Mouse (Mus musculus): Measurements from ENCODE around the gene Ypel2. TPM values are rescaled to one million over a fixed set of nuclear protein-coding genes. Genes with fewer than 3 reads are reported as not detected.

Ypel2 gene
- polyA plus RNA-seq, 1 experiment from 2014 or later = 1.2 TPM

DNA sequence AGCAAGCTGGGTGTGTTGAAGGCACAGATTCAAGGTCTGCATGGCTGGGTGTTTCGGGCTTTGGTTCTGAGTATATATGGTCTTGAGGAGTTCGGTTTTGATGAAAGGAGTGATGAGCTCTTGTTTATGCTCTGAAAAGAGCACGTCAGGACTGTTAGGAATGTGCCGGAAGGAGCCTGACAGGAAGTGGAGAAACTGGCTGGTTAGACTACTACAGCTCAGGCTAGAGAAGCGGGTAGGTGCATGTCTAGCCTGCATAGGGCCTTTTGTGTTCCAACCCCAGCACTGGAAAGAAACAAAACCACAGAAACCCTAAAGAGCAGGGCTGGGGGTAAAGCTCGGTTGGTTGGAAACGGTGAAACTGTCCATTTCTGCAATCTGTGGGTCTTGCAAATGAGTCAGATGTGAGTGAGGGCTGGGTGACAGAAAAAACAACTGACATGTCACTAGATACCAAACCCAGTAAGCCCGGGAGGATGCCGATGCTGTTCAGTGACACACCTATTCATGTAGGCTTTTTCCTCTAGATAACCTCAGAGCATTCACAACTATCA is 68.3 kb downstream of the Ypel2 start:
- Histone ChIP-seq H3K4me2 (no peak overlapping the region), H3K36me3 (no peaks in the 10 kb centered on the region), H3K9ac (no peak overlapping the region), H3K4me1 (replicated peaks) (peaks cover 6% of the 10 kb centered on the region; the same call in 1 of the 2 replicates), H3K27ac (no peak overlapping the region), H3K9me3 (replicated peaks) (no peaks in the 10 kb centered on the region), H3K27me3 (no peaks in the 10 kb centered on the region), H3K4me3 (replicated peaks) (no peak overlapping the region)
- no peak for DNase-seq
- 39% methylated on average over 9 of the region's 9 CpGs for WGBS (ENCODE audit: insufficient replicate concordance)
- no peak for ATAC-seq (ENCODE audit: low read depth)

- no peak overlapping the region for H3K9ac ChIP-seq
- H3K9me3 ChIP-seq (replicated peaks) = no peaks in the 10 kb centered on the region
- no peaks in the 10 kb centered on the region for H3K27me3 ChIP-seq
- H3K36me3 ChIP-seq = no peaks in the 10 kb centered on the region
- H3K4me2 ChIP-seq = no peak overlapping the region
- DNase-seq (no peak), ATAC-seq (ENCODE audit: low read depth) (no peak)
- WGBS (ENCODE audit: insufficient replicate concordance) = 52% methylated on average over 3 of the region's 3 CpGs
- no peak overlapping the region for H3K27ac ChIP-seq
- H3K4me1 ChIP-seq (replicated peaks) = peaks cover 9% of the 10 kb centered on the region; the same call in 1 of the 2 replicates
- no peak overlapping the region for H3K4me3 ChIP-seq (replicated peaks)
Observed at GRCm38 (mm10) chr11:86924629-86925028, 68.9 kb downstream of the Ypel2 start.

DNA sequence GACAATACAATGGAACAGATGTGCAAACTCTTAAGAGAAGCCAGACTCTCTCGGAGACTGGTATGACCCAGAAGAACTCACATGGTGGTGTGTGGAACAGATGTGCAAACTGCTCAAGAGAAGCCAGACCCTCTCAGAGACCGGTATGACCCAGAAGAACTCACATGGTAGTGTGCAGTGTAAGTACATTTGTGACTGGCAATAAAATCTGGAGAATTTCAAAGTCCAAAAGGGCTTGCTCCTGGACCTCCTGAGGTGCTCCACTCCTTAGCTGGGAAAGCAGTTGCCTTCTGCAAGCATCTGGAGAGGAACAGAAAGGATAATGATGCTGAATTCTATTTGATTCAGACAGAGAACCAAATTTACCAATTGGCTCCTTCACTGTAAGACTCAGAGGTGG is 69.9 kb downstream of the Ypel2 start:
- ATAC-seq (ENCODE audit: low read depth) (no peak), DNase-seq (no peak)
- Histone ChIP-seq H3K4me3 (replicated peaks) (no peak overlapping the region), H3K4me1 (replicated peaks) (peaks cover 9% of the 10 kb centered on the region; the same call in 1 of the 2 replicates), H3K9me3 (replicated peaks) (no peaks in the 10 kb centered on the region), H3K27me3 (no peaks in the 10 kb centered on the region), H3K36me3 (no peaks in the 10 kb centered on the region), H3K27ac (no peak overlapping the region), H3K4me2 (no peak overlapping the region), H3K9ac (no peak overlapping the region)
- 42% methylated on average over 2 of the region's 2 CpGs for WGBS (ENCODE audit: insufficient replicate concordance)

- H3K9ac ChIP-seq = no peak overlapping the region
- H3K4me1 ChIP-seq (replicated peaks) = peaks cover 15% of the 10 kb centered on the region
- no peaks in the 10 kb centered on the region for H3K27me3 ChIP-seq
- H3K9me3 ChIP-seq (replicated peaks) = no peaks in the 10 kb centered on the region
- H3K27ac ChIP-seq = no peak overlapping the region
- no peak overlapping the region for H3K4me2 ChIP-seq
- WGBS (ENCODE audit: insufficient replicate concordance) = 66% methylated on average over 2 of the region's 2 CpGs
- H3K36me3 ChIP-seq = no peaks in the 10 kb centered on the region
- DNase-seq (no peak), ATAC-seq (ENCODE audit: low read depth) (no peak)
- H3K4me3 ChIP-seq (replicated peaks) = no peak overlapping the region
Observed at GRCm38 (mm10) chr11:86922029-86922428, 71.5 kb downstream of the Ypel2 start.

GRCm38 (mm10) chr11:86921335-86921734 is 72.2 kb downstream of the Ypel2 start:
- 63% methylated on average over 6 of the region's 6 CpGs for WGBS (ENCODE audit: insufficient replicate concordance)
- no peak for ATAC-seq (ENCODE audit: low read depth)

GRCm38 (mm10) chr11:86920111-86921080 is 73.1 kb downstream of the Ypel2 start:
- H3K27ac ChIP-seq = no peak overlapping the region
- no peaks in the 10 kb centered on the region for H3K36me3 ChIP-seq
- ATAC-seq (ENCODE audit: low read depth) (peak; percentile 35; the same call in 1 of the 2 replicates), DNase-seq (peak; percentile 17)
- 57% methylated on average over 20 of the region's 20 CpGs for WGBS (ENCODE audit: insufficient replicate concordance)
- no peaks in the 10 kb centered on the region for H3K27me3 ChIP-seq
- H3K4me3 ChIP-seq (replicated peaks) = no peak overlapping the region
- H3K9me3 ChIP-seq (replicated peaks) = no peaks in the 10 kb centered on the region
- no peak overlapping the region for H3K9ac ChIP-seq
- peaks cover 22% of the 10 kb centered on the region for H3K4me1 ChIP-seq (replicated peaks)
- H3K4me2 ChIP-seq = no peak overlapping the region

More at GRCm38 (mm10) chr11:86921335-86921734, 72.2 kb downstream of the Ypel2 start:
- Histone ChIP-seq H3K36me3 (no peaks in the 10 kb centered on the region), H3K9ac (no peak overlapping the region), H3K4me3 (replicated peaks) (no peak overlapping the region), H3K4me1 (replicated peaks) (peaks cover 18% of the 10 kb centered on the region), H3K27ac (no peak overlapping the region), H3K4me2 (no peak overlapping the region), H3K27me3 (no peaks in the 10 kb centered on the region), H3K9me3 (replicated peaks) (no peaks in the 10 kb centered on the region)
- DNase-seq = no peak

GRCm38 (mm10) chr11:86919468-86919867 is 74.0 kb downstream of the Ypel2 start:
- H3K4me2 ChIP-seq = no peak overlapping the region
- H3K4me1 ChIP-seq (replicated peaks) = peaks cover 22% of the 10 kb centered on the region
- ATAC-seq (ENCODE audit: low read depth) (no peak), DNase-seq (no peak)
- H3K27me3 ChIP-seq = no peaks in the 10 kb centered on the region
- no peak overlapping the region for H3K4me3 ChIP-seq (replicated peaks)
- WGBS (ENCODE audit: insufficient replicate concordance) = 74% methylated on average over 7 of the region's 7 CpGs
- H3K36me3 ChIP-seq = no peaks in the 10 kb centered on the region
- no peak overlapping the region for H3K27ac ChIP-seq
- H3K9me3 ChIP-seq (replicated peaks) = no peaks in the 10 kb centered on the region
- H3K9ac ChIP-seq = no peak overlapping the region

- peaks cover 22% of the 10 kb centered on the region for H3K4me1 ChIP-seq (replicated peaks)
- H3K27me3 ChIP-seq = no peaks in the 10 kb centered on the region
- 81% methylated on average over 2 of the region's 2 CpGs for WGBS (ENCODE audit: insufficient replicate concordance)
- H3K36me3 ChIP-seq = no peaks in the 10 kb centered on the region
- H3K9me3 ChIP-seq (replicated peaks) = no peaks in the 10 kb centered on the region
- no peak for DNase-seq
- H3K9ac ChIP-seq = no peak overlapping the region
- H3K4me3 ChIP-seq (replicated peaks) = no peak overlapping the region
- H3K27ac ChIP-seq = no peak overlapping the region
- no peak for ATAC-seq (ENCODE audit: low read depth)
- H3K4me2 ChIP-seq = no peak overlapping the region
Observed at GRCm38 (mm10) chr11:86917536-86917935, 76.0 kb downstream of the Ypel2 start.

- DNase-seq = no peak
- WGBS (ENCODE audit: insufficient replicate concordance) = 58% methylated on average over 8 of the region's 8 CpGs
- peaks cover 22% of the 10 kb centered on the region for H3K4me1 ChIP-seq (replicated peaks)
- peak; percentile 71 for ATAC-seq (ENCODE audit: low read depth)
- no peak overlapping the region for H3K9ac ChIP-seq
- no peaks in the 10 kb centered on the region for H3K27me3 ChIP-seq
- H3K36me3 ChIP-seq = no peaks in the 10 kb centered on the region
- H3K4me3 ChIP-seq (replicated peaks) = no peak overlapping the region
- no peak overlapping the region for H3K4me2 ChIP-seq
- no peak overlapping the region for H3K27ac ChIP-seq
- no peaks in the 10 kb centered on the region for H3K9me3 ChIP-seq (replicated peaks)
Observed at GRCm38 (mm10) chr11:86916596-86917249, 76.8 kb downstream of the Ypel2 start.

DNA sequence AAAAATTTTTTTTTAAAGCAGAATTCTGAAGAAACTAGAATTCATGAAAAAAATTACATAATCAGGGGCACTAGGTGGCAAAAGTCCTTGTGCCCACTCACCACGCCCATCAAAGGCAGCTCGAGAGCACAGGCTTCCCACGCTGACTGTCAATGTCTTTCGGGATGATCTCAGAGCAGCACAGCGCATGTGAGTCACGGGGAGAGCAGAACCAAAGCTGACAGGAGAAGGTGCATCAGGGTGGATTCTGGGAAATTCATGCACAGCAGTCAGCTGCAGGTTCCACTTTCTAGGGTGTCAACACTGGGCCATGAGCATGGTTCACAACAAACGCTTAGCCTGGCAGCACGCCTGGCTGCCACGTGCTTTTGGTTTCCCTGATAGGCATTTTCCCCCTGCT is 79.2 kb downstream of the Ypel2 start:
- H3K4me2 ChIP-seq = no peak overlapping the region
- H3K4me1 ChIP-seq (replicated peaks) = peaks cover 13% of the 10 kb centered on the region
- H3K9ac ChIP-seq = no peak overlapping the region
- ATAC-seq (ENCODE audit: low read depth) (no peak), DNase-seq (no peak)
- no peak overlapping the region for H3K4me3 ChIP-seq (replicated peaks)
- H3K9me3 ChIP-seq (replicated peaks) = no peaks in the 10 kb centered on the region
- H3K36me3 ChIP-seq = no peaks in the 10 kb centered on the region
- WGBS (ENCODE audit: insufficient replicate concordance) = 67% methylated on average over 9 of the region's 9 CpGs
- H3K27me3 ChIP-seq = no peaks in the 10 kb centered on the region
- no peak overlapping the region for H3K27ac ChIP-seq

- Histone ChIP-seq H3K9ac (no peak overlapping the region), H3K36me3 (no peaks in the 10 kb centered on the region), H3K4me3 (replicated peaks) (no peak overlapping the region), H3K4me1 (replicated peaks) (peaks cover 11% of the 10 kb centered on the region; the same call in 1 of the 2 replicates), H3K4me2 (no peak overlapping the region), H3K27ac (no peak overlapping the region), H3K9me3 (replicated peaks) (no peaks in the 10 kb centered on the region), H3K27me3 (no peaks in the 10 kb centered on the region)
- 53% methylated on average over 4 of the region's 4 CpGs for WGBS (ENCODE audit: insufficient replicate concordance)
- DNase-seq = no peak
- no peak for ATAC-seq (ENCODE audit: low read depth)
Observed at GRCm38 (mm10) chr11:86910244-86910643, 83.3 kb downstream of the Ypel2 start.

Measured in liver, embryonic 13.5 days (tissue).